Mouse (Mus musculus) ES-E14 (cell line): ENCODE results near the gene Peak1. TPM values are rescaled to one million over a fixed set of nuclear protein-coding genes. Genes with fewer than 3 reads are reported as not detected.

Experiments
- DNase-seq: peaks from one replicate; pipeline ENCODE4 v3.0.0-alpha.2; 2013; ENCODE audit warnings: low read depth, low spot score
- H3K27ac ChIP-seq: 2 replicates; pipeline ENCODE4 v1.5.1; 2012; ENCODE audit warnings: low read depth, mild to moderate bottlenecking, low read length, moderate library complexity, mixed read lengths; ENCODE audit not compliant: poor library complexity, insufficient read depth, severe bottlenecking
- H3K36me3 ChIP-seq: 2 replicates; pipeline ENCODE4 v1.6.1; 2012; ENCODE audit warnings: mild to moderate bottlenecking, low read length, moderate library complexity, mixed read lengths; ENCODE audit not compliant: control insufficient read depth, poor library complexity, insufficient read depth, severe bottlenecking
- H3K4me1 ChIP-seq, 2 experiments: fragments of 150-350 bp in 1 of 2; sonication (generic) in 1 of 2; 2 replicates each; pipeline ENCODE4 v1.6.1; 2012; ENCODE audit warnings: low read length in 2 of 2, mild to moderate bottlenecking in 1 of 2, mixed read lengths in 1 of 2; ENCODE audit not compliant: control insufficient read depth in 2 of 2, insufficient read depth in 2 of 2, poor library complexity in 1 of 2
- H3K4me3 ChIP-seq, 2 experiments: fragments of 150-350 bp in 1 of 2; sonication (generic) in 1 of 2; 2 replicates each; pipeline ENCODE4 v1.5.1; 2012; ENCODE audit warnings: low read length in 2 of 2, low read depth in 1 of 2, mild to moderate bottlenecking in 1 of 2, mixed read lengths in 1 of 2; ENCODE audit not compliant: insufficient read depth in 1 of 2, poor library complexity in 1 of 2, severe bottlenecking in 1 of 2
- H3K9ac ChIP-seq: 2 replicates; pipeline ENCODE4 v1.6.1; 2012; ENCODE audit warnings: low read depth, mild to moderate bottlenecking, low read length, mixed read lengths; ENCODE audit not compliant: poor library complexity, insufficient read depth, severe bottlenecking
- H3K9me3 ChIP-seq: fragments of 150-350 bp; sonication (generic); 2 replicates; pipeline ENCODE4 v1.6.1; 2012; ENCODE audit warnings: low read depth, mild to moderate bottlenecking, low read length; ENCODE audit not compliant: control insufficient read depth, insufficient read depth
- CHD2 ChIP-seq: IDR thresholded peaks from 2 replicates; pipeline ENCODE4 v1.6.1; 2014; ENCODE audit warnings: mild to moderate bottlenecking, low read depth, low read length, inconsistent platforms
- HCFC1 ChIP-seq: IDR thresholded peaks from 2 replicates; pipeline ENCODE4 v1.6.1; 2012; ENCODE audit warnings: low read length, inconsistent platforms, borderline replicate concordance; ENCODE audit not compliant: insufficient read depth
- MAFK ChIP-seq: IDR thresholded peaks from 2 replicates; pipeline ENCODE4 v1.6.1; 2014; ENCODE audit warnings: mild to moderate bottlenecking, low read depth, low read length, inconsistent platforms; ENCODE audit not compliant: insufficient read depth
- ZC3H11A ChIP-seq: IDR thresholded peaks from 2 replicates; pipeline ENCODE4 v1.6.1; 2012; ENCODE audit warnings: low read depth, mild to moderate bottlenecking, inconsistent platforms, low read length, borderline replicate concordance
- ZNF384 ChIP-seq: IDR thresholded peaks from 2 replicates; pipeline ENCODE4 v1.6.1; 2012; ENCODE audit warnings: low read depth, low read length, inconsistent platforms
- in situ Hi-C, 2 experiments: fragments of 600-800 bp; cut with MboI; formaldehyde crosslinking; loops; one replicate each; pipeline ENCODE4 v1.15.1; 2025; ENCODE audit warnings: low sequenced_read_pairs in 2 of 2, inconsistent platforms in 1 of 2; ENCODE audit not compliant: unreplicated experiment in 2 of 2
- total RNA-seq: library from RNA; depleted of rRNA; stranded (reverse); fragments of 300-350 nt; gene quantifications from 2 replicates; pipeline ENCODE4 v1.2.3, GENCODE M21; 2012

Gene Peak1
- total RNA-seq, 1 experiment = 14.5 TPM

DNA sequence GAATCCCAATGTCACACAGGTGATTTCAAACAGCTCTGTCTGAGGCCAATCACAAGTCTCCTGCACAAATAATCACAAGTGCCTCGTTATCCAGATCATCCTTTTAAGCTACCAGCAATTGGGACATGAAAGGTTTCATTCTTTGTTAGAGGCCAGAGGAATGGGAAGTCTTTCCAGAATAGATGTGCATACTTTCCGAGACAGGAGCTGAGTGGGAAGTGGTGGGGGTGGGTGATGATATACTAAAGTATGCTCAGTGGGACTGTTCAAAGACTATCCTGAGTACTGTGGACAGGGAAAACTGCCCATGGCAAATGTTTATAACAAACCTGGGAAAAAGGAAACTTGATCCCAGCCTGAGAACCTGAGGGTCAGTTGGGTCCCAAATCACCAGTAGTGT lies 258.4 kb downstream of the Peak1 start:
- Histone ChIP-seq H3K27ac (no peak overlapping the region), H3K4me3 (peak overlapping the region in 1 of 2 experiments; percentile 98; a peak in 1 of 4 replicates), H3K9me3 (no peaks in the 10 kb centered on the region), H3K9ac (no peak overlapping the region), H3K4me1 (peaks cover 2 to 3% of the 10 kb centered on the region in 2 experiments; a peak in 2 of 4 replicates), H3K36me3 (no peaks in the 10 kb centered on the region)
- TF ChIP-seq HCFC1 = no peak
- no peak for TF ChIP-seq ZNF384
- TF ChIP-seq MAFK = no peak
- no peak for TF ChIP-seq ZC3H11A
- TF ChIP-seq CHD2 = no peak
- no peak for DNase-seq
- in situ Hi-C loops = no loop called here

DNA sequence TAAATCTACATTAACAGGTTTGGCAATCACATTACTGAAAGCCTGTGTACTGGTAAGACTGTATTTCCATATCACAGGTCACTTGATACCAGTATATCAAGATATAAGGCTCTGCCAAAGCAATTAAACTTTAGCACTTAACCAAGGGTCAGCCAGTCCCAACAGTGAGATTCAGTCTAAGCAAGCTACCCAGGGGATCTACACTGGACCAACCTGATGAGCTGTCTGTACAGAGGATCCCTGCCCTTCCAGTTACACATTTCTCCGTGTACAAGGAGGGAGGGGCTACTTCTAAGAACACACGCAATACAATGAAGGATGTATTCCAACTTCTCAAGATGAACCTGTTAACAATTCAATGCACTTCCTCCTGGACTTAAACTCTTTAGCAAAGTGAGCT lies 259.8 kb downstream of the Peak1 start:
- H3K9me3 ChIP-seq = no peaks in the 10 kb centered on the region
- in situ Hi-C loops = no loop called here
- peaks cover 2 to 3% of the 10 kb centered on the region in 2 experiments; a peak in 2 of 4 replicates for H3K4me1 ChIP-seq
- H3K9ac ChIP-seq = no peak overlapping the region
- no peak overlapping the region for H3K27ac ChIP-seq
- DNase-seq = no peak
- TF ChIP-seq CHD2 (no peak), ZNF384 (no peak), HCFC1 (no peak), ZC3H11A (no peak), MAFK (no peak)
- H3K36me3 ChIP-seq = no peaks in the 10 kb centered on the region
- H3K4me3 ChIP-seq = no peak overlapping the region

- no peak for DNase-seq
- Histone ChIP-seq H3K4me1 (peaks cover 0 to 2% of the 10 kb centered on the region in 2 experiments; a peak in 1 of 4 replicates), H3K9me3 (no peaks in the 10 kb centered on the region), H3K27ac (no peak overlapping the region), H3K4me3 (no peak overlapping the region), H3K36me3 (no peaks in the 10 kb centered on the region), H3K9ac (no peak overlapping the region)
- TF ChIP-seq CHD2 (no peak), MAFK (no peak), ZNF384 (no peak), ZC3H11A (no peak), HCFC1 (no peak)
- in situ Hi-C loops = no loop called here
Observed at GRCm38 (mm10) chr9:56154572-56154971, 263.3 kb downstream of the Peak1 start.

DNA sequence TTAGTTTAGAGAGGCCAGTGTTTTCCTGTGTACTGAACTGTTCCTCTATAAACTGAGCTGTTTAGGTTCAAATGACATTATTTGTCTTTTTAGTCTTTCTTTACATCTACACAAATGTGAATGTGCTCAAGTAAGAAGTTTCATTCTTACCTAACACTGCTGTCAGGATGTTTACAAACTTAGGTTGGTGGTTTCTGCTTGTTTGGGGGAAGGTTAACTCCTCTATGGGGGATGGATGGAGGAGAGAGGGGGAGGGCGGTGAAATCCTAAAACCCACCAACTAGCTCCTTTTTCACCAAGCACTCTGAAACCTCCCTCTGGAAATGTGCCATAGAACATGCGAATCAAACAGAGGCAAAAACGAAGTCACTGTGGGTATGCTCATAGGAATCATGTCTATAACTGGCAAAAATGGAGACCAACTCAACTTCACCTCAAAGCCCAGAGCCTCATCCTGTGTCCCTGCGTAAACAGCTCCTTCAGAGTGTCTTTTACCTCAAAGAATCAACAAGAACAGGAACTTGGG lies 265.3 kb downstream of the Peak1 start:
- TF ChIP-seq ZC3H11A = no peak
- TF ChIP-seq MAFK = no peak
- TF ChIP-seq CHD2 = no peak
- no peak for TF ChIP-seq HCFC1
- no peak for TF ChIP-seq ZNF384
- DNase-seq = no peak
- Histone ChIP-seq H3K9me3 (no peaks in the 10 kb centered on the region), H3K27ac (no peak overlapping the region), H3K36me3 (no peaks in the 10 kb centered on the region), H3K4me3 (no peak overlapping the region), H3K9ac (no peak overlapping the region), H3K4me1 (no peaks in the 10 kb centered on the region)
- in situ Hi-C loops = no loop called here
